In the genomic region with DNA sequence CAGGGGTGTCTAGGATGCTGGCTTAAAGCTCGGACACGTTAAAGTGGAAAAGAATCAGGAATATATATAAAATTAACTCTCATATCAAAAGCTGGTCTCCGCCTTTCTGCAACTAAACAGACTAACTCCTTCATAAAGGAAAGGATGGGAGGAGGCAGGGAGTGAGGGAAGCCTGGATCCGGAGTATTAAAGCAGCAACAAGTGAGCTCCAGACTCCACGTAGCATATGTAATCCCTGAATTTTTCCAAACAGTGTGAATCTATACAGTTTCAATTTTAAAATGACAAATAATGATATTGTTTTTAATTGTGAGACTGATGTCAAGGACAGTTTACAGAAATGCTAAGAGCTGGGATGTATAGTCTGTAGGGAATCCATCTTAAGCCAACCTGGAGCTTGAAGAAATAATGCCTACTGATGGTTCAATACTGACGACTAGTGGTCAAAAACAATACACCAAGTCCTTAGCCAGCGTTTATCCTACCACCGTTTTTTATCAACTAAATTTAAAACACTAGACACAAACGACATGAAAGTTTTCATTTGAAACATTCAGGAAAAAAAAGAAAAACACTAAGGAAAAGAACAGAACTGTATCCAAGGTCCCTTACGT, we compare ENCODE assay signal across 8 mouse cellular contexts.
A peak's percentile ranks its signal among the peaks of the same experiment; 100 is the strongest.
DNase-seq lines count a peak whose midpoint lies in the region; ATAC-seq and TF ChIP-seq lines count a peak whose summit lies in the region.

No protein-coding gene starts in this region.

- 54% methylated on average over 10 of the region's 10 CpGs for WGBS in heart, postnatal 0 days
- WGBS in forebrain, embryonic 15.5 days = 48% methylated on average over 10 of the region's 10 CpGs

- H3K9me3 ChIP-seq in heart, postnatal 0 days (replicated peaks; ENCODE audit: control insufficient read depth, low read length) = no peaks in the 10 kb centered on the region
- no peaks in the 10 kb centered on the region for H3K9me3 ChIP-seq in forebrain, embryonic 15.5 days

- no peak for ATAC-seq in heart, postnatal 0 days (ENCODE audit: insufficient read depth, low read depth)
- peak; percentile 82 for ATAC-seq in forebrain, embryonic 15.5 days (replicated peaks)

- H3K4me3 ChIP-seq in heart, postnatal 0 days (ENCODE audit: low read depth, low read length) = no peak overlapping the region
- no peak overlapping the region for H3K4me3 ChIP-seq in forebrain, embryonic 15.5 days

- H3K27ac ChIP-seq in heart, postnatal 0 days (ENCODE audit: low read depth) = no peak overlapping the region
- no peak overlapping the region for H3K27ac ChIP-seq in forebrain, embryonic 15.5 days (replicated peaks)

- peak; percentile 85 for TF ChIP-seq CTCF in heart, postnatal 0 days (IDR thresholded peaks at IDR 0.05; ENCODE audit: low read depth)

- H3K36me3 ChIP-seq in heart, postnatal 0 days (replicated peaks; ENCODE audit: control insufficient read depth, insufficient read depth, low read length) = no peaks in the 10 kb centered on the region
- no peaks in the 10 kb centered on the region for H3K36me3 ChIP-seq in forebrain, embryonic 15.5 days

- H3K4me2 ChIP-seq in heart, postnatal 0 days (ENCODE audit: low read depth, low read length) = no peak overlapping the region
- H3K4me2 ChIP-seq in forebrain, embryonic 15.5 days (replicated peaks) = no peak overlapping the region

- H3K4me1 ChIP-seq in heart, postnatal 0 days (ENCODE audit: control insufficient read depth, insufficient read depth) = no peaks in the 10 kb centered on the region
- H3K4me1 ChIP-seq in forebrain, embryonic 15.5 days = no peaks in the 10 kb centered on the region

- TF ChIP-seq EP300 in heart, postnatal 0 days (IDR thresholded peaks at IDR 0.05; ENCODE audit: low read depth) = no peak

- H3K27me3 ChIP-seq in heart, postnatal 0 days (ENCODE audit: control insufficient read depth, insufficient read depth, low read length) = no peaks in the 10 kb centered on the region
- H3K27me3 ChIP-seq in forebrain, embryonic 15.5 days = no peaks in the 10 kb centered on the region

- H3K9ac ChIP-seq in heart, postnatal 0 days (replicated peaks; ENCODE audit: low read depth, low read length) = no peak overlapping the region
- no peak overlapping the region for H3K9ac ChIP-seq in forebrain, embryonic 15.5 days (replicated peaks)

- DNase-seq in heart, postnatal 0 days (ENCODE audit: low spot score) = peak; percentile 18
- no peak for DNase-seq in heart, adult 11 months
- DNase-seq in 3T3-L1 (ENCODE audit: low read depth, low spot score) (peak; percentile 78), R1 (ENCODE audit: low read depth, low spot score) (peak; percentile 43)
- DNase-seq in lung, postnatal 10 days = peak; percentile 30
- DNase-seq in urinary bladder, adult 18-20 months (ENCODE audit: low spot score in 2 of 2) = no peak
- DNase-seq in urinary bladder, postnatal 36 days (ENCODE audit: low spot score in 2 of 2) = no peak

Comparison
In these comparisons a context has a peak if more than half of its experiments do, and no peak if none do; other contexts are left out.
1. DNase-seq: peak in heart, postnatal 0 days (single experiment), 3T3-L1 (single experiment), R1 (single experiment) and lung, postnatal 10 days (single experiment); none in heart, adult 11 months (single experiment), urinary bladder, adult 18-20 months (0 of 2) and urinary bladder, postnatal 36 days (0 of 2).